Mouse (Mus musculus): ENCODE data around the gene Olfr1346.

DNA sequence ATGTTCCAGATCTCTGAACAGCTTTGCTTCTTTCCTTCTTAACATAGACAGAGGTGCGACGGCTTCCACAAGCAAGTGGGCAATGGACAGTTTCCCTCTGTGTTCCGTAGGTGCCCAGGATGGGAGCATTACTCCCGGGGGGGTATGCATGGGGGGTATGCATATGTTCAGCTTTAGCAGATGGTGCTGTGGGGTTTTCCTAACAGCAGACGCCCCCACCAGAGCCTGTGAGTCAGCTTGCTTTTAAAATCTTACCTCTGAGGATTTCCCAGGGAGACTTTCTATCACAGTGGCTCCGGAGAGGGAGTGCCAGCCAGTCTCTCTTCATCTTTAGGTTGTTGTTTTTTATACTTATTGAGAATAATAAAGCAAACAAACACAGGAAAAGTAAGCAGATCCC lies 47.0 kb upstream of the Olfr1346 start:
- TF ChIP-seq POLR2A (IDR thresholded peaks at IDR 0.05; ENCODE audit: borderline replicate concordance, control insufficient read depth, low read depth, low read length) (no peak), CTCF (IDR thresholded peaks at IDR 0.05; ENCODE audit: control insufficient read depth, insufficient read depth, low read length) (no peak)

All from bone marrow, adult 2 months (tissue).